Mouse (Mus musculus): Measurements from ENCODE around the gene Mgll. TPM values are rescaled to one million over a fixed set of nuclear protein-coding genes. Genes with fewer than 3 reads are reported as not detected.

The Mgll gene
- polyA plus RNA-seq, 1 experiment from 2014 or later = 36.2 TPM

GRCm38 (mm10) chr6:88842731-88843151, 118.5 kb downstream of the Mgll start:
- peaks cover 24% of the 10 kb centered on the region for H3K4me1 ChIP-seq
- H3K9me3 ChIP-seq = no peaks in the 10 kb centered on the region
- ATAC-seq (replicated peaks) = no peak; the same call in 1 of the 2 replicates
- H3K27me3 ChIP-seq (replicated peaks) = no peaks in the 10 kb centered on the region
- H3K9ac ChIP-seq = peak overlapping the region; percentile 41
- peaks cover 33% of the 10 kb centered on the region for H3K36me3 ChIP-seq (replicated peaks)
- H3K4me2 ChIP-seq = peak overlapping the region; percentile 91
- H3K27ac ChIP-seq = peak overlapping the region; percentile 85
- 2% methylated on average over 32 of the region's 32 CpGs for WGBS
- H3K4me3 ChIP-seq = peak overlapping the region; percentile 92

- Histone ChIP-seq H3K4me2 (peak overlapping the region; percentile 91), H3K4me3 (no peak overlapping the region), H3K9me3 (no peaks in the 10 kb centered on the region), H3K27me3 (replicated peaks) (no peaks in the 10 kb centered on the region), H3K27ac (peak overlapping the region; percentile 85), H3K9ac (no peak overlapping the region), H3K4me1 (peaks cover 24% of the 10 kb centered on the region), H3K36me3 (replicated peaks) (peaks cover 33% of the 10 kb centered on the region)
- WGBS = 67% methylated on average over 7 of the region's 7 CpGs
- no peak for ATAC-seq (replicated peaks)
Observed at GRCm38 (mm10) chr6:88843241-88843640, 119.0 kb downstream of the Mgll start.

- Histone ChIP-seq H3K36me3 (replicated peaks) (peaks cover 33% of the 10 kb centered on the region), H3K9ac (no peak overlapping the region), H3K9me3 (no peaks in the 10 kb centered on the region), H3K27ac (0 out of 2 replicates have a peak overlapping the region, but pooled peaks have one; percentile 5), H3K4me2 (no peak overlapping the region), H3K27me3 (replicated peaks) (no peaks in the 10 kb centered on the region), H3K4me1 (peaks cover 24% of the 10 kb centered on the region), H3K4me3 (no peak overlapping the region)
- no peak for ATAC-seq (replicated peaks)
- 68% methylated on average over 9 of the region's 9 CpGs for WGBS
Observed at GRCm38 (mm10) chr6:88843781-88844725, 119.8 kb downstream of the Mgll start.

GRCm38 (mm10) chr6:88844901-88845565, 120.8 kb downstream of the Mgll start:
- no peak overlapping the region for H3K27ac ChIP-seq
- H3K27me3 ChIP-seq (replicated peaks) = no peaks in the 10 kb centered on the region
- peaks cover 19% of the 10 kb centered on the region for H3K4me1 ChIP-seq
- ATAC-seq (replicated peaks) = no peak
- no peak overlapping the region for H3K4me2 ChIP-seq
- H3K9me3 ChIP-seq = no peaks in the 10 kb centered on the region
- H3K4me3 ChIP-seq = no peak overlapping the region
- 88% methylated on average over 7 of the region's 7 CpGs for WGBS
- no peak overlapping the region for H3K9ac ChIP-seq
- peaks cover 39% of the 10 kb centered on the region for H3K36me3 ChIP-seq (replicated peaks)

- H3K4me2 ChIP-seq = no peak overlapping the region
- H3K27ac ChIP-seq = no peak overlapping the region
- no peaks in the 10 kb centered on the region for H3K27me3 ChIP-seq (replicated peaks)
- 78% methylated on average over 2 of the region's 2 CpGs for WGBS
- peaks cover 7% of the 10 kb centered on the region; the same call in 1 of the 2 replicates for H3K4me1 ChIP-seq
- no peak overlapping the region for H3K4me3 ChIP-seq
- H3K36me3 ChIP-seq (replicated peaks) = peaks cover 46% of the 10 kb centered on the region
- no peak for ATAC-seq (replicated peaks)
- no peaks in the 10 kb centered on the region for H3K9me3 ChIP-seq
- no peak overlapping the region for H3K9ac ChIP-seq
Observed at GRCm38 (mm10) chr6:88847571-88847970, 123.4 kb downstream of the Mgll start.

- WGBS = 54% methylated on average over 4 of the region's 4 CpGs
Observed at GRCm38 (mm10) chr6:88849270-88849669, 125.1 kb downstream of the Mgll start.

GRCm38 (mm10) chr6:88850034-88850433, 125.8 kb downstream of the Mgll start:
- peaks cover 38% of the 10 kb centered on the region for H3K36me3 ChIP-seq (replicated peaks)
- 88% methylated on average over 7 of the region's 7 CpGs for WGBS

More at GRCm38 (mm10) chr6:88849270-88849669, 125.1 kb downstream of the Mgll start:
- H3K9ac ChIP-seq = no peak overlapping the region
- peaks cover 39% of the 10 kb centered on the region for H3K36me3 ChIP-seq (replicated peaks)
- H3K4me1 ChIP-seq = no peaks in the 10 kb centered on the region
- no peak for ATAC-seq (replicated peaks)
- no peaks in the 10 kb centered on the region for H3K9me3 ChIP-seq
- H3K27me3 ChIP-seq (replicated peaks) = no peaks in the 10 kb centered on the region
- no peak overlapping the region for H3K27ac ChIP-seq
- no peak overlapping the region for H3K4me3 ChIP-seq
- H3K4me2 ChIP-seq = no peak overlapping the region

GRCm38 (mm10) chr6:88854509-88854908, 130.3 kb downstream of the Mgll start:
- no peak overlapping the region for H3K9ac ChIP-seq
- 83% methylated on average over 5 of the region's 5 CpGs for WGBS
- no peaks in the 10 kb centered on the region for H3K27me3 ChIP-seq (replicated peaks)
- H3K4me3 ChIP-seq = no peak overlapping the region
- ATAC-seq (replicated peaks) = no peak
- no peaks in the 10 kb centered on the region for H3K4me1 ChIP-seq
- H3K36me3 ChIP-seq (replicated peaks) = peaks cover 13% of the 10 kb centered on the region
- no peak overlapping the region for H3K4me2 ChIP-seq
- H3K27ac ChIP-seq = no peak overlapping the region
- H3K9me3 ChIP-seq = no peaks in the 10 kb centered on the region

More at GRCm38 (mm10) chr6:88850034-88850433, 125.8 kb downstream of the Mgll start:
- Histone ChIP-seq H3K4me2 (no peak overlapping the region), H3K4me3 (no peak overlapping the region), H3K27me3 (replicated peaks) (no peaks in the 10 kb centered on the region), H3K27ac (no peak overlapping the region), H3K9ac (no peak overlapping the region), H3K4me1 (no peaks in the 10 kb centered on the region), H3K9me3 (no peaks in the 10 kb centered on the region)
- ATAC-seq (replicated peaks) = no peak

- Histone ChIP-seq H3K27me3 (replicated peaks) (no peaks in the 10 kb centered on the region), H3K4me3 (no peak overlapping the region), H3K4me1 (no peaks in the 10 kb centered on the region), H3K4me2 (no peak overlapping the region), H3K9me3 (no peaks in the 10 kb centered on the region), H3K36me3 (replicated peaks) (peaks cover 19% of the 10 kb centered on the region), H3K9ac (no peak overlapping the region), H3K27ac (no peak overlapping the region)
- whole genome bisulfite sequencing = 21% methylated on average over 5 of the region's 5 CpGs
- peak; percentile 22; the same call in 1 of the 2 replicates for ATAC-seq (replicated peaks)
Observed at GRCm38 (mm10) chr6:88855636-88856035, 131.4 kb downstream of the Mgll start.

GRCm38 (mm10) chr6:88857249-88857648, 133.0 kb downstream of the Mgll start:
- Histone ChIP-seq H3K4me1 (no peaks in the 10 kb centered on the region), H3K9ac (no peak overlapping the region), H3K9me3 (no peaks in the 10 kb centered on the region), H3K4me3 (no peak overlapping the region), H3K27me3 (replicated peaks) (no peaks in the 10 kb centered on the region), H3K27ac (no peak overlapping the region), H3K4me2 (no peak overlapping the region), H3K36me3 (replicated peaks) (peaks cover 26% of the 10 kb centered on the region)
- ATAC-seq (replicated peaks) = no peak
- WGBS = 41% methylated on average over 9 of the region's 9 CpGs

- no peak overlapping the region for H3K27ac ChIP-seq
Observed at GRCm38 (mm10) chr6:88857830-88858229, 133.6 kb downstream of the Mgll start.

GRCm38 (mm10) chr6:88858341-88858740, 134.1 kb downstream of the Mgll start:
- Histone ChIP-seq H3K4me1 (no peaks in the 10 kb centered on the region), H3K9me3 (no peaks in the 10 kb centered on the region), H3K36me3 (replicated peaks) (peaks cover 33% of the 10 kb centered on the region), H3K27me3 (replicated peaks) (no peaks in the 10 kb centered on the region), H3K4me2 (no peak overlapping the region), H3K4me3 (no peak overlapping the region), H3K27ac (no peak overlapping the region), H3K9ac (no peak overlapping the region)
- no peak for ATAC-seq (replicated peaks)
- 75% methylated on average over 7 of the region's 7 CpGs for WGBS

More at GRCm38 (mm10) chr6:88857830-88858229, 133.6 kb downstream of the Mgll start:
- WGBS = 88% methylated on average over 6 of the region's 6 CpGs
- Histone ChIP-seq H3K4me1 (no peaks in the 10 kb centered on the region), H3K4me3 (no peak overlapping the region), H3K9me3 (no peaks in the 10 kb centered on the region), H3K27me3 (replicated peaks) (no peaks in the 10 kb centered on the region), H3K9ac (no peak overlapping the region), H3K4me2 (no peak overlapping the region), H3K36me3 (replicated peaks) (peaks cover 27% of the 10 kb centered on the region)
- no peak for ATAC-seq (replicated peaks)
